Mouse (Mus musculus): ENCODE data around the gene Slc35e2. TPM values are rescaled to one million over a fixed set of nuclear protein-coding genes. Genes with fewer than 3 reads are reported as not detected.

Gene Slc35e2
- total RNA-seq, 2 experiments from 2014 or later = 2.9 to 3.8 TPM

GRCm38 (mm10) chr4:155573876-155574275 lies 27.3 kb upstream of the Slc35e2 start:
- DNase-seq = no peak
- intact Hi-C loops (cut with DNase I) = no loop called here

GRCm38 (mm10) chr4:155574931-155575330 lies 26.3 kb upstream of the Slc35e2 start:
- intact Hi-C loops (cut with DNase I) = no loop called here

GRCm38 (mm10) chr4:155575521-155575920 lies 25.7 kb upstream of the Slc35e2 start:
- intact Hi-C loops (cut with DNase I) = no loop called here
- DNase-seq = no peak

More at GRCm38 (mm10) chr4:155574931-155575330, 26.3 kb upstream of the Slc35e2 start:
- no peak for DNase-seq

GRCm38 (mm10) chr4:155577132-155577531 lies 24.1 kb upstream of the Slc35e2 start:
- intact Hi-C loops (cut with DNase I) = no loop called here
- DNase-seq = no peak

GRCm38 (mm10) chr4:155577741-155578140 lies 23.5 kb upstream of the Slc35e2 start:
- DNase-seq = no peak
- intact Hi-C loops (cut with DNase I) = no loop called here

GRCm38 (mm10) chr4:155578336-155579125 lies 22.7 kb upstream of the Slc35e2 start:
- intact Hi-C loops (cut with DNase I) = no loop called here
- DNase-seq = peak; percentile 74 to 84

GRCm38 (mm10) chr4:155580420-155580819 lies 20.8 kb upstream of the Slc35e2 start:
- intact Hi-C loops (cut with DNase I) = loop anchor here (1.0 to 5.0 kb wide), 2 partner anchors 99 to 213 kb away; no protein-coding TSS in a partner anchor
- DNase-seq = peak in 1 of 2 experiments; percentile 48

- DNase-seq = no peak
- intact Hi-C loops (cut with DNase I) = loop anchor here (5.0 kb wide), 1 partner anchor 215 kb away; no protein-coding TSS in a partner anchor
Measured at GRCm38 (mm10) chr4:155582279-155582905, 18.8 kb upstream of the Slc35e2 start.

GRCm38 (mm10) chr4:155589356-155589755 lies 11.9 kb upstream of the Slc35e2 start:
- DNase-seq = no peak
- intact Hi-C loops (cut with DNase I) = no loop called here

GRCm38 (mm10) chr4:155591012-155591719 lies 10.1 kb upstream of the Slc35e2 start:
- intact Hi-C loops (cut with DNase I) = no loop called here
- DNase-seq = no peak

- DNase-seq = no peak
- intact Hi-C loops (cut with DNase I) = no loop called here
Measured at GRCm38 (mm10) chr4:155593780-155594179, 7.4 kb upstream of the Slc35e2 start.

- intact Hi-C loops (cut with DNase I) = no loop called here
- DNase-seq = no peak
Measured at GRCm38 (mm10) chr4:155595777-155596176, 5.4 kb upstream of the Slc35e2 start.

- no peak for DNase-seq
- intact Hi-C loops (cut with DNase I) = loop anchor here (1.0 kb wide), 1 partner anchor 23 kb away; no protein-coding TSS in a partner anchor
Measured at GRCm38 (mm10) chr4:155596606-155597005, 4.6 kb upstream of the Slc35e2 start.

GRCm38 (mm10) chr4:155598536-155598935 lies 2.7 kb upstream of the Slc35e2 start:
- intact Hi-C loops (cut with DNase I) = no loop called here
- no peak for DNase-seq

- DNase-seq = no peak
- intact Hi-C loops (cut with DNase I) = no loop called here
Measured at GRCm38 (mm10) chr4:155599901-155600825, 1.1 kb upstream of the Slc35e2 start.

GRCm38 (mm10) chr4:155601997-155602456 lies 811 bp downstream of the Slc35e2 start:
- intact Hi-C loops (cut with DNase I) = no loop called here
- no peak for DNase-seq

GRCm38 (mm10) chr4:155602753-155603152 lies 1.5 kb downstream of the Slc35e2 start:
- intact Hi-C loops (cut with DNase I) = no loop called here
- DNase-seq = no peak

- no peak for DNase-seq
Measured at GRCm38 (mm10) chr4:155603801-155604200, 2.6 kb downstream of the Slc35e2 start.

GRCm38 (mm10) chr4:155605132-155605531 lies 3.9 kb downstream of the Slc35e2 start:
- DNase-seq = no peak
- intact Hi-C loops (cut with DNase I) = no loop called here

More at GRCm38 (mm10) chr4:155603801-155604200, 2.6 kb downstream of the Slc35e2 start:
- intact Hi-C loops (cut with DNase I) = no loop called here

- intact Hi-C loops (cut with DNase I) = no loop called here
- no peak for DNase-seq
Measured at GRCm38 (mm10) chr4:155606825-155607224, 5.6 kb downstream of the Slc35e2 start.

Measured in gastrocnemius, postnatal 36 days (tissue).